Mouse (Mus musculus): ENCODE data around the gene Pmp22. TPM values are rescaled to one million over a fixed set of nuclear protein-coding genes. Genes with fewer than 3 reads are reported as not detected.

The Pmp22 gene
- polyA plus RNA-seq, 1 experiment from 2014 or later: 19.0 TPM

DNA sequence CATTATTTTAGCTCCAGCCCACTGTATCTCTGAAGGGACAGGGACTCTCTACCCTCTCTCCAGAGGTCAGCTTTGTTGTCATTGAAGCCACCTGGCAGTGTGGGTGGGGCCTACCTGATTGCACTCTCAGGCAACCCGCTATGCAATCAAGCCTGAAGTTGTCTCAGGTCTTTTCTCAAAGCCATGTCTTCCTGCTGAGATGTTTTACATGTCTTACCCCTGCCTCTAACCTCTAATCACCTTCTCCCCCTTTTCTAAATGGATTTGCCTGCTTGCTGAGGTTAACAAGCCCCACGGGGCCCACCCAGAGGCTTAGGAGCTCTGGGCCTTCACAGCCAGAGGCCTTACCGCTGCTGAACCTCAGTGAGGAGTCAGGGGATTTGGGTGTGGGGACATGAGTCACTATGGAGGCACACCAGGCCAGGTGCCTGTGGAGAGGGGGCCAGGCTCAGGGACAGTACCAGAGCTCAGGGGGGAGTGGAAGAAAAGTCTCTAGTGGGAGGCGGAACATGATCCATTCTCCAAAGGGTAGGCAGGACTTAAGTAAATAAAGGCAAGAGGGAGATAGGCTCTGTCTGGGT lies 8.1 kb downstream of the Pmp22 start:
- Histone ChIP-seq H3K4me1 (replicated peaks; ENCODE audit: control insufficient read depth, insufficient read depth, low read length) (peaks cover 5% of the 10 kb centered on the region; the same call in 1 of the 2 replicates), H3K27ac (ENCODE audit: low read depth, low read length) (no peak overlapping the region)
- no peak for ATAC-seq (replicated peaks; ENCODE audit: low FRiP score)

DNA sequence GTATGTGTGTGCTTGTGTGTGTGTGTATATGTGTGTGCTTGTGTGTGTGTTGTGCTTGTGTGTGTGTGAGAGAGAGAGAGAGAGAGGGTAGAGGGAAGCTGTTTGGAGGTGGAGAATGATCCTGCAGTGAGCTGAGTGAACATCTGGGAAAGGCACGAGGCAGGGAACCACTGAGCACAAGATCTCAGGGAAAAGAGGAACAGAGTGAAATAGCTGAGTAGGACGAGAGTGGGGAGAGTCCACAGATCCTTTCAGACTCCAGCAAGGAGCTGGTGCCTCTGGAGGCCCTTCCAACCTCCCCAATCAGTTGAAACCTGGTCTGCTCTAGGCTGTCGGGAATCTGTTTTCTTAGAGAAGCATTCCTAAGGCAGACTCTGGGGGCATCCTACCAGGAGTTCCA lies 10.0 kb downstream of the Pmp22 start:
- Histone ChIP-seq H3K27me3 (ENCODE audit: control insufficient read depth, insufficient read depth, low read length) (peaks cover 3% of the 10 kb centered on the region; the same call in 1 of the 2 replicates), H3K27ac (ENCODE audit: low read depth, low read length) (no peak overlapping the region), H3K9me3 (ENCODE audit: control insufficient read depth, low read length) (no peaks in the 10 kb centered on the region), H3K4me1 (replicated peaks; ENCODE audit: control insufficient read depth, insufficient read depth, low read length) (no peaks in the 10 kb centered on the region), H3K9ac (ENCODE audit: low read length) (no peak overlapping the region), H3K36me3 (ENCODE audit: control insufficient read depth, insufficient read depth, low read length) (no peaks in the 10 kb centered on the region), H3K4me3 (ENCODE audit: low read depth, low read length) (no peak overlapping the region), H3K4me2 (ENCODE audit: low read depth, low read length, severe bottlenecking) (no peak overlapping the region)
- DNase-seq (ENCODE audit: low spot score) (no peak), ATAC-seq (replicated peaks; ENCODE audit: low FRiP score) (no peak)
- 61% methylated on average over 3 of the region's 3 CpGs for WGBS

More for the DNA sequence above, 8.1 kb downstream of the Pmp22 start:
- DNase-seq (ENCODE audit: low spot score): no peak
- Histone ChIP-seq H3K4me2 (ENCODE audit: low read depth, low read length, severe bottlenecking) (no peak overlapping the region), H3K9ac (ENCODE audit: low read length) (no peak overlapping the region), H3K36me3 (ENCODE audit: control insufficient read depth, insufficient read depth, low read length) (no peaks in the 10 kb centered on the region), H3K9me3 (ENCODE audit: control insufficient read depth, low read length) (no peaks in the 10 kb centered on the region), H3K27me3 (ENCODE audit: control insufficient read depth, insufficient read depth, low read length) (peaks cover 20% of the 10 kb centered on the region), H3K4me3 (ENCODE audit: low read depth, low read length) (no peak overlapping the region)
- WGBS: 65% methylated on average over 4 of the region's 4 CpGs

DNA sequence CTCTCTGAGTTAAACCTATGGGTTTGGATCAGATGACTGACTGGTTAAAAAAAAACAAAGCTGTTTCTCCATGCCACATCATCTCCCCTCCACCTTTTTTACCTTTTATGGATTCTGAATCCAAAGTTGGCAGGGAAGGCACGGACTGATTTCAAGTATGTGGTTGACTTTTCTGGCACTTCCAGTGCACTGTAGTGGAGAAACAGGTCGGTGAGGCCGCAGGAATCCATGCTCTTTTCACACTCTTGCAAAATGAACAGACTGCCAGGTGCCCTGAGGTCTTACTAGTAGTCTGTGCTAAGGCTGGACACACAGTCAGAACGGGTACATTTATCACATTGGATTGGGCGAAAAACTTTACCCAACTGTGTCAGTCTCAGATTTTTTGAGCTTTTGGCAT lies 13.5 kb downstream of the Pmp22 start:
- no peak overlapping the region for H3K4me2 ChIP-seq (ENCODE audit: low read depth, low read length, severe bottlenecking)
- no peak overlapping the region for H3K4me3 ChIP-seq (ENCODE audit: low read depth, low read length)
- no peaks in the 10 kb centered on the region for H3K9me3 ChIP-seq (ENCODE audit: control insufficient read depth, low read length)
- no peaks in the 10 kb centered on the region for H3K36me3 ChIP-seq (ENCODE audit: control insufficient read depth, insufficient read depth, low read length)
- H3K27me3 ChIP-seq (ENCODE audit: control insufficient read depth, insufficient read depth, low read length): no peaks in the 10 kb centered on the region
- WGBS: 95% methylated on average over 5 of the region's 5 CpGs
- H3K9ac ChIP-seq (ENCODE audit: low read length): no peak overlapping the region
- DNase-seq (ENCODE audit: low spot score): no peak
- no peak overlapping the region for H3K27ac ChIP-seq (ENCODE audit: low read depth, low read length)
- no peaks in the 10 kb centered on the region for H3K4me1 ChIP-seq (replicated peaks; ENCODE audit: control insufficient read depth, insufficient read depth, low read length)
- ATAC-seq (replicated peaks; ENCODE audit: low FRiP score): no peak

DNA sequence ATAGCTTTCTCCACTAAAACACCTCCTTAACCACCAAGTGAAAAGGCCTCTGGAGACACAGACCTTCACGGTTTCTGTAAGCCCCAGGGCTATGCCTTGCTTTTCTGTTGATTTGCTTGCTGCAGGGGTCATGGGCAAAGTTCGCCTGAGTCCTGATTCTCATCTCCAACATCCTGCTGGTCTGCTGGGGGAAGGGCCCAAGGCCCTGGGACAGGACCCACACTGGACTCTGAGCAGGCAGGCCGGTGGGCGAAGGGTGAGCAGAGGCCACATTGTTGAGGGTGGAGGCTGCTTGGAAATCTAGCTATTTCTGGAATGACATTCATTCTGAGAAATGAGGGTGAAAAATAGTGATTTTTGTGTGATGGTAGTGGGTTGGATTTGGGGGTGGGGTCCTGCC lies 14.0 kb downstream of the Pmp22 start:
- no peak overlapping the region for H3K9ac ChIP-seq (ENCODE audit: low read length)
- no peaks in the 10 kb centered on the region for H3K4me1 ChIP-seq (replicated peaks; ENCODE audit: control insufficient read depth, insufficient read depth, low read length)
- no peak overlapping the region for H3K4me2 ChIP-seq (ENCODE audit: low read depth, low read length, severe bottlenecking)
- no peak overlapping the region for H3K4me3 ChIP-seq (ENCODE audit: low read depth, low read length)
- H3K9me3 ChIP-seq (ENCODE audit: control insufficient read depth, low read length): no peaks in the 10 kb centered on the region
- DNase-seq (ENCODE audit: low spot score) (no peak), ATAC-seq (replicated peaks; ENCODE audit: low FRiP score) (no peak)
- no peaks in the 10 kb centered on the region for H3K27me3 ChIP-seq (ENCODE audit: control insufficient read depth, insufficient read depth, low read length)
- no peaks in the 10 kb centered on the region for H3K36me3 ChIP-seq (ENCODE audit: control insufficient read depth, insufficient read depth, low read length)
- WGBS: 77% methylated on average over 4 of the region's 4 CpGs
- H3K27ac ChIP-seq (ENCODE audit: low read depth, low read length): no peak overlapping the region

DNA sequence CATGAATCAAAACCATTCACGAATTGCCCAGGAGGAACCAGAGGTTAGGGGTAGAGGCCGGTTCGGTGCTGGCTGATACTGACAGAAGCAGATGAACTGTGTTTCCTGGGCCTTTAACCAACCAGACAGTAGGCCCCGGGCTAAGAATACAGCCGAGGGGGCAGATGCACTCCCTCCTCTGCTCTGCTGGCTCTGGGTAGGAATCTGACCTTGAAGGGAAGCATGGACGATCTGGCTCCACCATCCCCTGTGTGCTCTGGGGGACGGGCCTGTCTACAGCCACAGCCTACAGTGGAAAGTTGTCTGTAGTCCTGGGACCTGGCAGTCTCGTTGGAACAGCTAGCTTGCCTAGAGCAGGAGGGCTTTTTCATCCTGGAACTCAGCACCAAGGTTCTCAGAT lies 14.7 kb downstream of the Pmp22 start:
- 82% methylated on average over 8 of the region's 8 CpGs for WGBS
- Histone ChIP-seq H3K36me3 (ENCODE audit: control insufficient read depth, insufficient read depth, low read length) (no peaks in the 10 kb centered on the region), H3K9me3 (ENCODE audit: control insufficient read depth, low read length) (no peaks in the 10 kb centered on the region), H3K4me1 (replicated peaks; ENCODE audit: control insufficient read depth, insufficient read depth, low read length) (no peaks in the 10 kb centered on the region), H3K9ac (ENCODE audit: low read length) (no peak overlapping the region), H3K27me3 (ENCODE audit: control insufficient read depth, insufficient read depth, low read length) (no peaks in the 10 kb centered on the region), H3K4me3 (ENCODE audit: low read depth, low read length) (no peak overlapping the region), H3K4me2 (ENCODE audit: low read depth, low read length, severe bottlenecking) (no peak overlapping the region), H3K27ac (ENCODE audit: low read depth, low read length) (no peak overlapping the region)
- DNase-seq (ENCODE audit: low spot score) (no peak), ATAC-seq (replicated peaks; ENCODE audit: low FRiP score) (no peak)

DNA sequence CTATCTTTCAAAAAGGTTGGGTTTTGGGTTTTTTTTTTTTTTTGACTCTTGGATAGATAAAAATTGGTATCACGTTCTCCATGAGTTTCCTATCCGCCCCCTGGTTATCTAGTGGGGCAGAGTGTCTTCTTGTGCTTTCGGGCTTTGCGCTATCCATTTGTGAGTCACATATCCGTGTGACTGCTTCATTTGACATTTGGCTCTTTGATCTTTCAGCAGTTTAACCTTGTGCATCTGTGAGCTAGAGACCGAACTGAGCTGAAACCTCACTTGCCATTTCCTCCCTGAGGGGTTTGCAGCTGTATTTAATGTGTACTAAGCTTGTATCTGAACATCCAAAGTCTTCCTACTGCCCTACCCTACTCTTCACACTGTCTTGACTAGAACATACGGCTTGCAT lies 17.8 kb downstream of the Pmp22 start:
- ATAC-seq (replicated peaks; ENCODE audit: low FRiP score) (no peak), DNase-seq (ENCODE audit: low spot score) (no peak)
- Histone ChIP-seq H3K9ac (ENCODE audit: low read length) (no peak overlapping the region), H3K4me2 (ENCODE audit: low read depth, low read length, severe bottlenecking) (no peak overlapping the region), H3K27me3 (ENCODE audit: control insufficient read depth, insufficient read depth, low read length) (no peaks in the 10 kb centered on the region), H3K36me3 (ENCODE audit: control insufficient read depth, insufficient read depth, low read length) (no peaks in the 10 kb centered on the region), H3K9me3 (ENCODE audit: control insufficient read depth, low read length) (no peaks in the 10 kb centered on the region), H3K4me3 (ENCODE audit: low read depth, low read length) (no peak overlapping the region), H3K27ac (ENCODE audit: low read depth, low read length) (no peak overlapping the region), H3K4me1 (replicated peaks; ENCODE audit: control insufficient read depth, insufficient read depth, low read length) (no peaks in the 10 kb centered on the region)
- WGBS: 84% methylated on average over 7 of the region's 7 CpGs

DNA sequence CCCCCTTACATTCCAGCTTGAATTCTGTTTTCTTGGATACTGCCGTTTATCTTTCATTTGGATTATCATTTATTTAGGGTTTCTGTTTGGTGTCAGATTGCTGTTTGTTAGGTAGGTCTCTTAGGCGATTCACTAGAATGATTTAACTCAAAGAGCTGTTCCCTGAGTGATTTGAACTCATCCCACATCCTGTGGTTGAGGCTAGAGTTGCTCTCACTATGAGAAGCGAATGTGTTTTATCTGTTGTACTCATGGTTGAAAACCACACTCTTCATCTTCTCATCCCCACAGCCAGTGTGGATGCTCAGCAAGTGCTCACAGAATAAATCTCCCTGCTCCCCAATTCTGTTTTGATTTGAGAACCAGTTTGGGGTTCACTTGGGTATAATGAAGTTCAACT lies 19.5 kb downstream of the Pmp22 start:
- 91% methylated on average over 3 of the region's 3 CpGs for WGBS
- Histone ChIP-seq H3K9ac (ENCODE audit: low read length) (no peak overlapping the region), H3K27me3 (ENCODE audit: control insufficient read depth, insufficient read depth, low read length) (no peaks in the 10 kb centered on the region), H3K4me3 (ENCODE audit: low read depth, low read length) (no peak overlapping the region), H3K9me3 (ENCODE audit: control insufficient read depth, low read length) (no peaks in the 10 kb centered on the region), H3K4me2 (ENCODE audit: low read depth, low read length, severe bottlenecking) (no peak overlapping the region), H3K4me1 (replicated peaks; ENCODE audit: control insufficient read depth, insufficient read depth, low read length) (no peaks in the 10 kb centered on the region), H3K27ac (ENCODE audit: low read depth, low read length) (no peak overlapping the region), H3K36me3 (ENCODE audit: control insufficient read depth, insufficient read depth, low read length) (no peaks in the 10 kb centered on the region)
- no peak for DNase-seq (ENCODE audit: low spot score)
- ATAC-seq (replicated peaks; ENCODE audit: low FRiP score): no peak

DNA sequence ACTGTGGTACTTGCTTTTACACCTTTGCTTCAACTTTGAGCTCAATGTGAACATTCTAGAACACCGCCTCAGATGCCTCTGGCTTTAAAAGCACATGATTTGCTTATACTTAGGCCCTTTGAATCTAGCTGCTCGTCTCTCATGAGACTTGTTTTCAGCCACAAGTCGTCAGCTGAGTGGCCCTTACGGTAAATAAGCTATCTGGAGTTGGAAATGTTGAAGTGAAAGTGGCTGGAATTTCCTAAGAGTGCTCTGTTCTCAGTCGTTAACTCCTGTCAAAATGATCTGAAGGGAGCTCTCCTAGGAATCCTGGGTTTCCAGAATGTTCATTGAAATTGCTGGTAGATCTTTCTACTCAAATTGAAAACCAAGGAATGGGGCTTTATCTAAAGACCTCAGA lies 23.1 kb downstream of the Pmp22 start:
- Histone ChIP-seq H3K9me3 (ENCODE audit: control insufficient read depth, low read length) (no peaks in the 10 kb centered on the region), H3K36me3 (ENCODE audit: control insufficient read depth, insufficient read depth, low read length) (no peaks in the 10 kb centered on the region), H3K4me2 (ENCODE audit: low read depth, low read length, severe bottlenecking) (no peak overlapping the region), H3K4me3 (ENCODE audit: low read depth, low read length) (no peak overlapping the region), H3K27ac (ENCODE audit: low read depth, low read length) (no peak overlapping the region), H3K9ac (ENCODE audit: low read length) (no peak overlapping the region), H3K4me1 (replicated peaks; ENCODE audit: control insufficient read depth, insufficient read depth, low read length) (no peaks in the 10 kb centered on the region), H3K27me3 (ENCODE audit: control insufficient read depth, insufficient read depth, low read length) (no peaks in the 10 kb centered on the region)
- 83% methylated on average over 5 of the region's 5 CpGs for WGBS
- DNase-seq (ENCODE audit: low spot score) (no peak), ATAC-seq (replicated peaks; ENCODE audit: low FRiP score) (no peak)

DNA sequence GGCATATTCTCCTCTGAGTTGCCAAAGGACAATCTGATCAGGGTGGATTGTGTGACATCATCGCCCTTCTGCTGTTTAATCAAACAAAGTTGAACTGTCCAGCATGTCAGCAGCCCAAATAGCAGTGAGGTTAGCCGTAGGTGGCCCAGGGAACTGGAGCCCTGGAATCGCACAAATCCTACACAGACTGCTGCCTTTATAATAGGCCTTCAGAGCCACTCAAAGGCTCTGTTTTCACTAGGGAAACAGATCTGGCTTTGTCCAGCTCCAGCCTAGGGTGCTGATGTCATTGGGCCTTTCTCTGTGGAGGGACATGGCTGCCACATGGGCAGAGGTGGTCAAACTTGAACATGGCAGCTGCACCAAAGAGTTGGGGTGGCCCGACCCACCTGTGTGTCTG lies 28.3 kb downstream of the Pmp22 start:
- H3K4me1 ChIP-seq (replicated peaks; ENCODE audit: control insufficient read depth, insufficient read depth, low read length): no peaks in the 10 kb centered on the region
- no peak overlapping the region for H3K4me3 ChIP-seq (ENCODE audit: low read depth, low read length)
- no peak overlapping the region for H3K27ac ChIP-seq (ENCODE audit: low read depth, low read length)
- H3K9me3 ChIP-seq (ENCODE audit: control insufficient read depth, low read length): no peaks in the 10 kb centered on the region
- no peak overlapping the region for H3K4me2 ChIP-seq (ENCODE audit: low read depth, low read length, severe bottlenecking)
- no peaks in the 10 kb centered on the region for H3K36me3 ChIP-seq (ENCODE audit: control insufficient read depth, insufficient read depth, low read length)
- H3K9ac ChIP-seq (ENCODE audit: low read length): no peak overlapping the region
- ATAC-seq (replicated peaks; ENCODE audit: low FRiP score): no peak
- 82% methylated on average over 4 of the region's 4 CpGs for WGBS
- no peaks in the 10 kb centered on the region for H3K27me3 ChIP-seq (ENCODE audit: control insufficient read depth, insufficient read depth, low read length)
- no peak for DNase-seq (ENCODE audit: low spot score)

All from forebrain, embryonic 11.5 days (tissue).